Mouse (Mus musculus) heart, adult 9 months (tissue): Measurements from ENCODE around the gene Enkur.
"Not testable (repeated sequence)": the region's sequence is repeated elsewhere in the genome, so short reads cannot be mapped to it uniquely, and the experiment has no call there.

ENCODE experiments used
- DNase-seq, 2 experiments: peaks; one replicate each; pipeline ENCODE4 v3.0.0; 2022; ENCODE audit warnings: low spot score in 2 of 2

The Enkur gene

DNA sequence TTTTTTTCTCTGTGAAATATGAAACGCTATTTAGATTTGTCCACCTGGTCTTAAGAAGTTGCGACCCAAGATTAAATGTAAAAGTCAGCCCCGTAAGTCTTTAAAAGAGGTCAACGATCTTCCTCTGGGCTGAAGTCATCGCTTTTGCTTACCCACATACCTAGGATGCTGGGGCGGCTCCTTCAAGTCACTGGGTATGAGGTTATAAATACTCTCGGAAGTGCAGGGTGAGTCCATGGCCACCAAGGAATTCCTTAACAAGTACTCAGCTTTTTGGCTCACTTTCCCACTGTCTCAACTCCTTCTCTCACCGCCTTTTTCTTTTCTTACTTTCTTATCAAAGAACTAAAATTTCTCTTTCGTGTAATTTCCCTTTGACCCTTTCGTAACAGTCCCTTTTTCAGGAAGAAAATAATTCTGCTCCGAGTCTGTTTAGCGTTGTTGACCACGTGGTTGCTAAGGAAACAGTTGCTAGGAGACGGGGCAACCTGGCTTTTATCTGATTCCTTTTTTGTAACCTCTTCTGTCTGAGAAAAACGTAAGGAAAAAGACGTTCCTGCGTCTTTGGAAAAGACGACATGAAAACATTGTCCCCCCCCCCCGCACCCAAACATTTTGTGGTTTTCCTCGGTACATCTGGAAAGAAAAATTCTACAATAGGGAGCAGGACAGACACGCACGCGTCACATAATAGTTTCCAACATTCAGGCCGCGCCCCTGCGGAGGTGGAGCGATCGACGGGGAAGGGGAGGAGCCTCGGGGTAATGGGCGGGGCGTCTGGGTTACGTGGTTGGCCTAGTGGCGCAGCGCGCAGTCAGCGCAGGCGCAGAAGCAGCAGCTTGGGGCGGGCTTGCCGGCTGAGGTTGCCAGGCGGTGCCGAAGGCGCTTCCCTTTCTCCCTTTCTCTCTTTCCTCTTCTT lies at the start of gene Enkur, which contains the start of gene Thnsl1:
Gene Enkur (minus strand): TSS at position 454 of the 919 bp plus-strand sequence.
Gene Thnsl1 (plus strand): TSS at position 813 of the 919 bp plus-strand sequence.
- peak; percentile 94 to 99 for DNase-seq

DNA sequence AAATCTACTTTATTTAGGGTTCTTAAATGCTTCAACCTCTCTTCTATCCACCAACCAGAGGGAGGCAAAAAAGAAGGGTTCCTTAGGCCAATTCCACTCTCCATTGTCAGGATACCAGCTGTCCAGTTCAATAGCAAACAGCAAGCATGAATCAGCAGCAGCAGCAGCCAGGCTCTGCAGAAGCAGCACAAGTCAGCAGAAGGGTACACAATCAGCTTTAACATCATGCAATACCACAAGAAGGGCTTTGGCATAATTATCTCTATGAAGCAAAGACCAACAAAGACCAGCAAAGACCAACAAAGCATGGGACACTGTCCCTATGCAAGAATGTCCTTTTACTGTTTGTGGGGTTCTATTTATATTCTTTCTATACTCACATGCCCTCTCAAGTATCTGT lies 49.1 kb upstream of the Enkur start:
- DNase-seq: no peak

DNA sequence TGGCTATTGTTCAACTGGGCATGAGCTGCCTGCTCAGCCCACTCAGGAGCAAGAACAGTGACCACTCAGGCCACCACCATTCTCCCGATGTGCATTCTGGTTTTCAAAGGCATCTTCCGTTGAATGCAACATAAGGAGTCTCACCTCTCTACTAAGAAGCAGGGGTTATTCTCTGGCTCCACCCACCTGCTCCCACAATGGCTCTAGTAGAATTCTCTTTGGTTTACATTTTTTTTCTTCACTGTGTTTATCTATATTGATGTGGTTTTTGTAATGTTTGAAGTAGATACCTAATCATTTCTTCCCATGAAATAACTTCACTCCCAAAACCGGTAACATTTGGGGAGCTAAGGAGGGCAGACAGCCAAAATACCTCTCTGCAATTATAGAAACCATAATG lies 48.5 kb upstream of the Enkur start:
- no peak for DNase-seq

DNA sequence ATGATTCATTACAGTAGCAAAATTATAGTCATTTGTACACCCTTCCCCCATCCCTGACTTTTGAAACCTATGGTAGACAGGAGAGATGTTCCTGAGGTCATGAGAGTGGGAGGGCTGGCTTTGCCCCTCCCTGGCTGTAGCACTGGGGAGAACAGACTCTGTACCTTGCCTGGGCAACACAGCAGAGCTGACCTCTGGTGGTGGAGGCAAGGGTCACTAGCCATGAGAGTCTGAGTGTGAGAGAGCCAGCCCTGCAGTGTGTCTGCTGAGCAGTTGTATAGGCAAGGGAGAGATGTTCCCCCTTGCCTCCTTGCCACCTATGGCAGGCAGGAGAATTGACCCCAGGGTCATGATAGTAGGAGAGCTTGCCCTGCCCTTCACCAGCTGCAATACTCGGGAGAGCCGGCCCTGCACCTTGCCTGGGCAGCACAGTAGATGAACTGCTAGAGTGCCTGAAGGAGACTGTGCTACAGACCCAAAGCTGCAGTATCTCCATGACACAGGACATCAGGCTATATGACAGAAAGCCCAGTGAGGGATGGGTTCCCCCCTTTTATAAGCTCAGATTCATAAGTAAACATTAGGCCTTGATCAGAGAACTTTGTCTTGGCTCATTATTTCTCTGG lies 40.4 kb upstream of the Enkur start:
- no peak for DNase-seq

DNA sequence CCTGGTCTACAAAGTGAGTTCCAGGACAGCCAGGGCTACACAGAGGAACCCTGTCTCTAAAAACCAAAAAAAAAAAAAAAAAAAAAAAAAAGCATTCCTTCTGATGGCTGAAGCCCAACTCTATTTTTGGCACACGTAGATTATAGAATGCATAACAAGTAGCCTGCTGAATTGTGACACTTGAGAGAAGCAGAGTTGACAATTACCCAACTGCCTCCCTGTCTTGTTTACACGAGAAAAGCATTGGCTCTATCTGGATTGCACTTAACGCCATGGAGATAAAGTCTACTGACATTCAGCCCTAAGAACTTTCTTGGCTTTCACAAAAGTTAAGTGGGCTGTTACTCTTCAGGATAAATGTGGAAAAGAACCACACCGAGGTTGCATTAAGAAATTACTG lies 39.8 kb upstream of the Enkur start:
- DNase-seq: no peak

DNA sequence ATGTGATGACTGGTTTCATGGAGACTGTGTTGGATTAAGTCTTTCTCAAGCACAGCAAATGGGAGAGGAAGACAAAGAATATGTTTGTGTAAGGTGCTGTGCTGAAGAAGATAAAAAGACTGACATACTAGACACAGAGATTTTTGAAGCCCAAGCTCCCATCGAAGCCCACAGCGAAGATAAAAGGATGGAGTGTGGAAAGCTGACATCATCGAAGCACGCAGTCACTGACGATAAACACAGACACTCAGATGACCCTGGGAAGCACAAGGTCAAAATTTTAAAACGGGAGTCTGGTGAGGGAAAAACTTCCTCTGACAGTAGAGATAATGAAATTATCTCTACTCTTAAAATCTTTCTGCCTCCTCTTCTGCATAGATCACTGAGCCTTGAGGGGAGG lies 38.9 kb upstream of the Enkur start:
- not testable (repeated sequence) for DNase-seq

DNA sequence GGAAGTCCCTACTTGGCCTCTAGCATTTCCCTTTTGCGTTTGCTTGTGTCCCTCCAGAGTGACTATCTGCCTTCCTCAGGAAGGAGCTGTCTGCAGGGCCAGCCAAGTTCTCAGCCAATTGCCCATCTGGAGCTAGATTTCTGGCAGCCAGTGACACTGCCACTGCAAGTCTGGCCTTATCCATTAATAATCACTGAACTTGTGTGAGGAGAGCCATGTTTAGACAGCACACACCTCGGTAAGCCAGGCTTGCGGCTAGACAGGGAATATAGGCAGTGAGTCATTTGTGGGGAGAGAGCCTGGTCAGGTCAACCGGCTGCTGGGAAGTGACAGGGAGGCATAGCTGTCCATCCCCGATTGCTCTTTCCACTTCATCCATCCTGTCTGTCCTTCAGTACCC lies 31.7 kb upstream of the Enkur start:
- no peak for DNase-seq

DNA sequence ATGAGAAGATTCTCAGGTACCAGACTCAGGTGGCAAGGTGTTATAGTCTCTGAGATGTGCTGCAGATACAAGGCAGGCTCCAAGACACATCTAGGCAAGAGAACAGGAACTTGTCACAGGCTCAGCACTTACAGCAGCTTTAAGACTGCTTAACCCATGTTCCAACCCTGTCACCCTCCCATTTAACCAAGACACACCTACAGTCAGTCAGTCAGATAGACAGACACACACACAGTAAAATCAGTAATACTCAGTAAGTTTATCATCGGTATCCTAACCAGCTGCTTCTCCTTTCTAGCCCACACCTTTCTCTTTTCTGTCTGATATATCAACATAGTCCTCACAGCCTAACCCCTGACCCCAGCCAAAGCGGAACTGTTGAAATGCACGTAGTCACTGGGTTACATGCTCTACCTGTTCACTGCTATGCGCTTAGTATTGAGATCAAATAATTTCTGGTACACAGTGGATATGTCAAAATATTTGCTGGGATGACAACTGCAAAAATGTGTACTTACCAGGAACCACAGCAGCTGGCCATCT lies 30.8 kb upstream of the Enkur start:
- no peak for DNase-seq

DNA sequence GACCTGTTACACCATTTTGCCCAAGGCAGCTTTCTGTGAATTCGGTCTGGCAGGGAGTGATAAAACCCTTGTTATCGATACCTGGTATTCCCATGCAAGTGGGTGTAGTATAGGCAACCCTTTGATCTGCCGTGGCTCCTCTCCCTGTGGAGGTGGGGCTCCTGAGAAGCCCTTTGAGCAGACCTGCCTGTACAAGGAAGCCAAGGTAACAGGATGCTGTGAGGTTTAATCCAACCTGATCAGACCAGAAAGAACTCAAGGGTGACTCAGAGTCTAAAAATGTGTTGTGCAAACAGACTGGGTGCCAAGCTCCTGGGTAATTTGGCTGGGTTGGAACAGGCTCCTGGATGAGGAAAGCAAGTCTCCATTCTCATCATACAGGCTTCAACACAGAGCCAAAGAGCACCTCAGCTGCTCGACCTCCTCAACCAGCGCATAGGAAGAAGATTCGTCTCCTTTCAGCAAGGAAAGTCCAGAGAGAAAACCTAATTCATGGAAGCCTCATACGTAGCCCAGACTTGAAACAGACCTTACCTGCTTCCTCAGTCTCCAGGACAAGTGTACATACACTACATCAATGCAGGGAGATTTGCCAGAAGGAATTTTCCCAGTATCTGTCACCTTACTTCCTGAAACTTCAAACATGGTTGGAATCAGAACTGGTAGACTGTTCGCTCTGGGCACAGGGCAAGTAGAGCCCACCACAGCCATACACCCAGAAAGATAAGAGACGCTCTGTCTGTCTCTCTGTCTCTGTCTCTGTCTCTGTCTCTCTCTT lies 29.9 kb upstream of the Enkur start:
- DNase-seq: no peak

DNA sequence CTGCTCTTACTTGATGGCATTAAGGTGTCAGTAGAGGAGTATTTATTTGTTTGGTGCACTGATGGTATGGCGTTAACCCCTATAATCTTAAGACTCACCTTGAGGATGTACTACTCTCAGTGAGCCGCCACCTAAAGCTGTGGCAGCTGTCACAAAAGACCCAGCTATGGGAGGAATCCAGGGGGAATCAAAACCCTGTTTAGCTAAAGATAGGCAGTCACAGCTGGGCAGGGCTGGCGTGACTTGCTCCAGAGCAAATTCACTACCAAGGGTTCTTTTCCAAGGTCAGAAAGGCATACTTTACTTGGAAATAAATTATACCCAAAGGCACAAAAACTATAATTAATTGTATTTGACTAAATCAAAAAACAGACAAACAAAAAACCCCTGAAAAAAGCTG lies 26.0 kb upstream of the Enkur start:
- no peak for DNase-seq

DNA sequence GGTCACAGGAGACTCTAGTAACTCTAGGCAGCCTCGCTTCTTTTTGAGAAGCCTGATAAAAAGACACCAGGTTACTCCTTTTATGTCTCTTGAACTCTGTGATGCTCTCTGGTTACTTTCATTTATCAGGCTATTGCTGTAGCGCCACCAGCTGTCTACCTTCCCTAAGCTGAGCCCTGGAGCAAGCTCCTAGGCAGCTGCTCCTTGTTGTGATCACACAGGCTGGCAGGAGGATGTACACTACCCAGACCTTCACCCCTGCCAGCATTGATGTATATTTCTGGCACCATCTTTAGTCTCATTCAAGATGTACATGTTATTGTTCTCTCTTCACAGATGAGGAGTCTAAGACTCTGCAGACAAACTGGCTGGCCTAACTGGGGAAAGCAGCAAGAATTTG lies 25.1 kb upstream of the Enkur start:
- no peak for DNase-seq

DNA sequence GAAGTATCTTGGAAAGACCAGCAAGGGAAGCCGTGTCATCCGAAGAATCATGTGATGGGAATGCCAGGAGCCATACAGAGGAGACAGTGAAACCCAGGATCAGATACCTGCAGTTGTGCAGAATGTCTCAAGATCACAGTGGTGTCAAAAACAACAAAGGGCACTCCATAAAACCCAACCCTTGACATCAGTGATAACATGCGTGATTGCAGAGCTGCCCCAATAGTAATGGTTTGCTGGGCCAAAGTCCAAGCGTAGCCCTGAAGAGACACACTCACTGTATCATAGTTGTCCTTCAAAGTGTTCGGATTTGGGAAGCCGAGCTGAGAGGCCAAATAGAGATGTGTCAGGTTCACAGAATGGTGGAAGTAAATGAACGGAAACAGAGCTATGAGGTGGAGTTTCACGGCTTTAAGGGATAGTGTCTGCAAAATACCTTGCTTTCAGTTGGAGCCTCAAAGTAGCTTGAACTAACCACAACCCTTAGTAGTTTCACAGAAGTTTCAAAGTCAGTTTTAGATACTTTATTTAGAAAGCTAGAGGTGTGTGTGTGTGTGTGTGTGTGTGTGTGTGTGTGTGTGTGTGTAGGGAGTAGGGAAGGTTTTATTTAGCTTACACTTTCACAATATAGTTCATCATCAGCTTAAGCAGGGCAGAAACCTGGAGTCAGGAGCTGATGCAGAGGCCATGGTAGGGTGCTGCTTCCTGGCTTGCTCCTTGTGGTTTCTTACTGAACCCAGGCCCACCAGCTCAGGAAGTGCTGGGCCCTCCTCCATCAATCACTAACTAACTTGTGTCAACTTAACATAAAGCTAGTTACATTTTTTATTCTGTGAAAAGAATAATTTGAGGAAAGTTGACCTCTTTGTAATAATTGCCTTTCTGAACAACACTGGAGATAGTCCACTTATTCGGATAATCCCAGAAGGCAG lies 17.6 kb upstream of the Enkur start:
- no peak for DNase-seq

DNA sequence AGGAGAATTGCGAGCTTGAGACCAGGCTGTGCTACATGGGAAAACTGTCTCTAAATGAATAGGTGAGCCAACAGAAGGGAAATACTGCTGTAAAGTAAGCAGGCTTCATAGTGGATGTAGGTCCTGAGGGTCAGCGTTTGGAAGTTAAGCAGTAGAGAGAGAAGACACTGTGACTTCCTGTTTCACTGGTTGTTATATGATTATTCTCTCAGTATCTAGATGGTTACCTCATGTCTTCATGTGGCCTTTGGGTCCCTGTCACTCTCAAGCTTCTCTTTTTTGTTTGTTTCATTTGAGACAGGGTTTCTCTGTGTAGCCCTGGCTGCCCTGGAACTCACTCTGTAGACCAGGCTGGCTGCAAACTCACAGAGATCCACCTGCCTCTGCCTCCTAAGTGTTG lies 10.1 kb upstream of the Enkur start:
- DNase-seq: no peak

DNA sequence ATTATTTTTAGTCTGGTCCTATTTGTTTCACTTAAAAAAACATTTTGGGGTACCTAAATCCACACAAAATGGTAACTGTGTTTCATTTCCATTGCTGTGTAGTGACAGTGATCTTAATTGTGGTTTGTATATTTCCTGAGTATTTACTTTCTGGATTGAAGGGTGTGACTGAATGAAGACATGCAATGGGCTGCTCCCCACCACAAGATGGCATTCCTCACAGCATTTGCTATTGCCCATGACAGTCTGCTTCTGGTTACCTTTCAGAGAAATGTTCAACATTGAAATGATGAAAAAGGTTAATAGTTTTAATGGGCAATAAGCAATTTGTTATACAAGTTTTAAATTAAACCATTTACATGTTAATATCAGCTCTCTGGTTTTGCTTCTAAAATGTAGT lies 9.2 kb upstream of the Enkur start:
- DNase-seq: no peak

DNA sequence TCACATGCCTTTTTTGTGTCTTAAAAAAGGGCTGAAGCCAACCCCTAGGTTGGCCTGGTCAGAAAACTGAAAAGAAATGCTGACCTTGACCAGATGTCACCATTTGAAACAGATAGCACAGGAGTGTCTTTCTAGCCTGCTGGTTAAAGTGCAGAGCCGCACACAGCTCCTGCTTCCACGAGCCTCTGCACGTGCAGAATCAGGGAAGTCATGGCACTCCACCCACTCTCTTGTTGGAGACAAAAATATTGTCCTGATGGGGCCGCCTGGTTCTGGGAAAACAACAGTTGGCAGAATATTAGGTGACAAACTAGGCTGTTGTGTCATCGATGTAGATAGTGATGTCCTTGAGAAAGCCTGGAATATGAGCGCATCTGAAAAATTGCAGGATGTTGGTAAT lies 6.2 kb upstream of the Enkur start:
- no peak for DNase-seq

DNA sequence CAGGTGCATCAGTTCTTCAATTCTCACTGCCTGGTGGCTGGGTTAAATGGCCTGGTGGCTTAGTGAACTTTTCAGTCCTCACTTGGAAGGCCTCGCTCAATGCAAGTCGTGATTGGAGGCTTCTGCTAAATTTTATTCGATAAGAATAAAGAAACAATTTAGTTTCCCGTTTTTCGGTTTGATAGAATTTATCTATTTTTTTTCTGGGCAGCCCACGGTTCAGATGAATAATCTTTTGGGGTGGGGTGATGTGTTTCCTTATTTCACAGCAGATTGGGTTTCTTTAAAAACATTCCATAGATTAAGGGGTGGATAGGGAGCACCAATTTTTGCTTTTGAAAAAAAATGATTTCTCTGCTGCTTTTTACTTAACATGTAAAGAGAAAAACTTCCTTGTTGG lies 1.1 kb upstream of the Enkur start:
- no peak for DNase-seq

DNA sequence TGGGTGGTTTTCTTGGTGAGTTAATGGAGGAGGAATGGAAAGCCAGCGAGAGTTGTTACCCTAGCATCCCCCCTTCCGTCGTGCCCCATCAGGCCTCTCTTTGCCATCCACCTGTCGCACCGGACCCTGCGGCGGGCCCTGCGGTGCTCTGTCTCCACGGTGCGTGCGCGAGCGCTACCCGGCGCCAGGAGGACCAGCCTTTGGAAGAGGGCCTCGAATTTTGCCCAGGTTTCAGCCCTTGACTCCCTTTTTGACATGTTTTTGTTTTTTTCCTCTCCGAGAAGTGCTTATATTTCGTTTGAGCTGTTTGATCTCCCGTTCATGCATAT lies 630 bp upstream of the Enkur start:
- DNase-seq: no peak

DNA sequence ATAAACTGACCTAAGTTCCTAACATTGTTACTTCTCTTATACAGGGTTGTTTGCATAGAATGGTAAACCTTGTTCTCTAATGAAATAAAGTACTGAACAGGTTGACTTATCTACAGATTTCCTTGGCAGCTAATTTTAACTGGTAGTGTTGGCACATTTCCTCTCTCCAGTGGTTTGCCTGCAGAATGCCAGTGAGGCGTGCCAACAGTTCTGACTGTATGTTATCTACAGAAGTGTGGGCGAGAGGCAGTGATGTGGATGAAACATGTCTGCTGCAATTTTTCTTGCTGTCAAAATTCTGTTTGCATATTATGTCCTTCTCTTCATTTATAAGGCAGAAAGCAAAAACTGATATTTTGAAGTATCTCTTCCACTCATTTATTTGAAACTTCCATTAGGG lies 2.4 kb downstream of the Enkur start:
- DNase-seq: peak; percentile 26 to 50

DNA sequence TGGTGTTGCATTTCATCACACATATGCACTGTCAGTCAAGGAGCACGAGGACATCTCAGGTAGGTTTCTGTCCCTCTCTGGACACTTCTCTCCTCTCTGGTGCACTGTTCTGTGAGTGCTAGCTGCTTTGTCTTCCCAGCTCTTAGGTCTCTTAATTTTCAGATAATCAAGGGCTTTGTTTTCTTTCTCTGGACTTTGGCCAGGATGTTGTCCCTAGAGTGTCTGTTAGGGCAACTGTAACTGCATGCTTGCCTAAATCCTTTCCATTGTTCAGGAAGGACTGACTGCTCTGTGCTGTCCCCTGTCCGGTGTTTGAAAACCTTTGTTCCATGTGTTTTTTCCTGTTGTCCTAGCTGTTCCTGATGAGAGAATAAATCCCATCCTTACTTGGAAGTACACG lies 6.1 kb downstream of the Enkur start:
- DNase-seq: no peak

DNA sequence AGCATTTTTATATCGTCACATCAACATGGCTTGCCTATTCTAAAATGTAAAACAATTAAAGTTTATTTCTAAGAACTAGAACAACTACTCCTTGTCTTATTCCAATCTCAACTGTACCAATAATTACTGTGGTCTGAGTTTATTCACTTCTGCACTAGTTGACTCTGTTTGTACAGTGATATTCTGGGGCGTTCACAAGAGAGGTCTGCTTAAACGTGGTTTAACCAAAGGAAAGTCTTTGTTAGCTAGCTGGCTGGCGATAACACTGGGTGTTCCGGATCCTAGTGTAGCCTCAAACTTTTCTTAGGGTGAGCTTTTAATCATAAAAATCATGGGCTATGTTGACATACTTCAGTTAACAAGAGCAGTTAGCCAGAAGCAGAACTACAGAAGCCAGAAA lies 9.9 kb downstream of the Enkur start:
- DNase-seq: no peak

DNA sequence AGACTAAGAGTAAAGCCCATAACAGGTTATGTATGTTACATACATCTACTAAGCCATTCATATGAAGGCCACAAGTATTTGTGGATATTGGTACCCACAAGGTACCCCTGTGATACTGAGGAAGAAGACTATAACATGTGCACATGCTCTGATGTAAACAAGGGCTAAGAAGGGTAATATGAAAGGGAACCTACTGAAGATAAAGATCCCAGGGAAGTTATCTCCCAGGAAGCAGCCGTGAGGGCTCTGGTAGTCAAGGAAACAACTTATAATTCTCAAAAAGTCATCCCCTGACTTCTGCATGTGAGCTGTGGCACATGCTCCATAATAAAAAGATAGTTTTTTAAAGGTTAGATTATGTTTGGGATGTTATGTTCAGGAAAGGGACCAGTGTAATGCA lies 13.9 kb downstream of the Enkur start:
- DNase-seq: no peak
